Mouse (Mus musculus) spleen, adult 2 months (tissue): ENCODE results near the gene Reln. TPM values are rescaled to one million over a fixed set of nuclear protein-coding genes. Genes with fewer than 3 reads are reported as not detected.

Source experiments
- DNase-seq, 2 experiments: peaks; one replicate each; pipeline versions ENCODE4 v3.0.0 to v3.0.0-alpha.2; 2012 to 2021; ENCODE audit warnings: low spot score in 2 of 2, low read depth in 1 of 2
- H3K27ac ChIP-seq: fragments of 200-500 bp; 2 replicates; pipeline ENCODE4 v1.5.1; 2012; ENCODE audit warnings: low read length, inconsistent platforms; ENCODE audit not compliant: insufficient read depth
- H3K27me3 ChIP-seq: fragments of 200-500 bp; 2 replicates; pipeline ENCODE4 v1.6.1; 2012; ENCODE audit warnings: mild to moderate bottlenecking, moderate library complexity, low read length, inconsistent platforms; ENCODE audit not compliant: control insufficient read depth, insufficient read depth
- H3K36me3 ChIP-seq: fragments of 200-500 bp; 2 replicates; pipeline ENCODE4 v1.6.1; 2012; ENCODE audit warnings: mild to moderate bottlenecking, low read length, inconsistent platforms; ENCODE audit not compliant: control insufficient read depth, insufficient read depth
- H3K4me1 ChIP-seq: fragments of 200-500 bp; 2 replicates; pipeline ENCODE4 v1.6.1; 2011; ENCODE audit warnings: inconsistent platforms; ENCODE audit not compliant: control insufficient read depth, insufficient read depth, insufficient read length
- H3K4me3 ChIP-seq: fragments of 200-500 bp; 2 replicates; pipeline ENCODE4 v1.5.1; 2011; ENCODE audit warnings: mild to moderate bottlenecking, inconsistent platforms; ENCODE audit not compliant: insufficient read depth, insufficient read length; ENCODE audit errors: extremely low read depth
- CTCF ChIP-seq: fragments of 200-500 bp; IDR thresholded peaks from 2 replicates; pipeline ENCODE4 v1.5.1; 2011; ENCODE audit warnings: mild to moderate bottlenecking, inconsistent platforms; ENCODE audit not compliant: insufficient read depth, insufficient read length, insufficient replicate concordance; ENCODE audit errors: extremely low read depth
- POLR2A ChIP-seq: fragments of 200-500 bp; IDR thresholded peaks from 2 replicates; pipeline ENCODE4 v1.6.1; 2011; ENCODE audit warnings: low read depth, low read length, inconsistent platforms
- WGBS: fragments of 180-500 bp; shearing (Covaris S2); methylation state at CpG from one replicate; pipeline ENCODE4 v1.1.7; 2018; 5-methylcytosine and 5-hydroxymethylcytosine counted together
- polyA plus RNA-seq: library from polyadenylated mRNA; depleted of rRNA; stranded (reverse); fragments of >200 nt; gene quantifications from 2 replicates; pipeline ENCODE4 v1.2.3, GENCODE M21; 2012

Gene Reln
- polyA plus RNA-seq, 1 experiment: 3.8 TPM

DNA sequence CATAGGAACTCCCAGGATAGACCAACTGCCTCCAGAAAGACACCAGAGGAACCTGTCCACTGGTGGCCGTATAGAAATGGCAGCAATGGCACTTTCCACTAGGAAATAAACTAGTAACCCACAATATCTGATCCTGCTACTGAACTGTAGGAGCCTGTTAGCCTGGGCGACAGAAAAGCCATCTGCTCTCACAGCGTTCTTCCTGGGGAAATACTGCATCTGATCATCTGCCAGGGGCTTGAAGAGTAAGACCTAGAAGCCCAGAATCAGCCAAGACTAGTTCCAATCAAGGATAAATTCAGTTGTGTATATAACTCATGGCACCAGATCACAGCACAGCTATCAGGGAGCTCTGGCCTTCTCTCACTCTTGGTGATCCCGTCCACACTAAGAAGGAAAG is 33.5 kb downstream of the Reln start:
- DNase-seq: no peak
- 79% methylated on average over 4 of the region's 4 CpGs for WGBS
- Histone ChIP-seq H3K27me3 (no peaks in the 10 kb centered on the region), H3K4me3 (no peak overlapping the region), H3K36me3 (no peaks in the 10 kb centered on the region), H3K4me1 (no peaks in the 10 kb centered on the region), H3K27ac (no peak overlapping the region)
- TF ChIP-seq CTCF (no peak), POLR2A (no peak)

DNA sequence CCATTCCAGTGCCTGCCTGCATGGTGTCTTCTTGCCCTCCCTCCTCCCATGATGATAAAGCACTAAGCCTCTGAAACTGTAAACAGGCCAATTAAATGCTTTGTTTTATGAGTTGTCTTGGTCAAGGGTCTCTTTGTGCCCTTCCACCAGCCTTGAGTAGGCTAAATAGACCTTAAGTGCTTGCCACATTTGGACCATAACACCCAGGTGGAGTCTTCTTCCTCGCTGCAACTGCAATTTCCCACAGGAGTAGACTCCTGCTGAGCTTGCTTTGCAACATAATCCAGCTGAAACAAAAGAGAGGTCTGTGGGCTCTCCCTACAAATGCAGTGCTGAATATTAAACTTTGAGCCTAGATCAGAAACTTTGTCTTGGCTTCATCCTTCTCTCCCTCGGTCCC is 35.5 kb downstream of the Reln start:
- H3K27me3 ChIP-seq: no peaks in the 10 kb centered on the region
- no peak for DNase-seq
- H3K4me3 ChIP-seq: no peak overlapping the region
- TF ChIP-seq POLR2A (no peak), CTCF (no peak)
- H3K4me1 ChIP-seq: no peaks in the 10 kb centered on the region
- no peaks in the 10 kb centered on the region for H3K36me3 ChIP-seq
- H3K27ac ChIP-seq: no peak overlapping the region
- 47% methylated on average over 2 of the region's 2 CpGs for WGBS

DNA sequence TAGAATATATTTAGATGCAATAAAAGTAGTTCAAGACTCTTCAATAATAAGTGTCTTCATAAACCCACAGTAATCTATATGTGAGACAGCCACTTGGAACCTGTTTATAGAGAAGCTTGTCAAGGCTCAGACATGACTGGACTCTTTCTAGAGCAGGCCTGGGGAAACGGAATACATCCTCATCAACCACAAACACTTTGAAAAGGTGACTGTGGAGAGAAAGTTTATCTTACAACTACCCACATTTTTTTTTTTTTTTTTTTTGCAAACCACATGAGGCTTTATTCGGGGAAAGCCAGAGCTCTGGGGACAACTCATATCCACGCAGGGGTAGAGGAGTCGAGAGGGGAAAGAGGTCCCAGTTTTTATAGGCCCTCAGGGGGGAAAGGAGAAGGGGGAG is 36.6 kb downstream of the Reln start:
- Histone ChIP-seq H3K27ac (no peak overlapping the region), H3K4me3 (no peak overlapping the region), H3K27me3 (no peaks in the 10 kb centered on the region), H3K36me3 (no peaks in the 10 kb centered on the region), H3K4me1 (no peaks in the 10 kb centered on the region)
- no peak for DNase-seq
- TF ChIP-seq POLR2A (no peak), CTCF (no peak)
- 68% methylated on average over 4 of the region's 4 CpGs for WGBS

DNA sequence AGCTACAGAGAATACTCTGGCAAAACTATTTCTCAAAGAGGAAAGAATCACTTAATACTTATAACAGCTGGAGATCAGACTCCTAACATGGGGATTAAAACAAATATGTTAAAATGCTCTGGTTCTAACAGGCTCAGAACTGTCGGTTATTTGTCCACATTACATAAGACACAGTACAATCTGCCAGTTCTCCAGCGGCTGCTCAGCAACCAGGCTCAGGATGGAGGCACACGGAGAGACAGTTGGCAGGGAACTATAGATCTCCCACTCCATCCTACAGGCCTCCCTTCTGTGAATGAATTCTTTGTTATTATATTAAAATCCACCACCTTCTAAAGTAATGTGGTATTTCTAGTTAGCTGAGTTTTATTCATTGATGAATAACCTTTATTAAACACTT is 37.4 kb downstream of the Reln start:
- Histone ChIP-seq H3K36me3 (no peaks in the 10 kb centered on the region), H3K27ac (no peak overlapping the region), H3K27me3 (no peaks in the 10 kb centered on the region), H3K4me1 (no peaks in the 10 kb centered on the region), H3K4me3 (no peak overlapping the region)
- WGBS: 84% methylated on average over 3 of the region's 3 CpGs
- TF ChIP-seq CTCF (no peak), POLR2A (no peak)
- no peak for DNase-seq

DNA sequence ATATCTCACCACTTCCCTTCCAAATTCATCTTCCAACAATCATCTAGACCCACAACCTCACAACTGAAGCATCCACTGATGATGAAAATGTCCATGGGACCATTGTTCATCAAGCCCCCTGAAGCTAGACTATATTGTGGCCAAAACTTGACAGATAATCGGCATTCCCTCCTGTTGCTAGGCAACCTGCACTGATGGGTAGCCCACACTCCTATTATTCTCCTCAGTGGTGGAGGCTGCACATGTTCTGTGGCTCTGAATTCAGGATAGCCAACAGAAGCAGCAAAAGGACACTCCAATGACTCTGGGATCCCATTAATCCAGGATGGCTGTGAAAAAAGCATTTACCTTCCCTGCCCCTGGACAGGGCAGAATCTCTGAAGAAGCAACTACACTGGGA is 40.8 kb downstream of the Reln start:
- Histone ChIP-seq H3K4me1 (no peaks in the 10 kb centered on the region), H3K4me3 (no peak overlapping the region), H3K36me3 (no peaks in the 10 kb centered on the region), H3K27me3 (no peaks in the 10 kb centered on the region), H3K27ac (no peak overlapping the region)
- DNase-seq: no peak
- TF ChIP-seq POLR2A (no peak), CTCF (no peak)
- WGBS: 76% methylated on average over 1 of the region's 1 CpGs

DNA sequence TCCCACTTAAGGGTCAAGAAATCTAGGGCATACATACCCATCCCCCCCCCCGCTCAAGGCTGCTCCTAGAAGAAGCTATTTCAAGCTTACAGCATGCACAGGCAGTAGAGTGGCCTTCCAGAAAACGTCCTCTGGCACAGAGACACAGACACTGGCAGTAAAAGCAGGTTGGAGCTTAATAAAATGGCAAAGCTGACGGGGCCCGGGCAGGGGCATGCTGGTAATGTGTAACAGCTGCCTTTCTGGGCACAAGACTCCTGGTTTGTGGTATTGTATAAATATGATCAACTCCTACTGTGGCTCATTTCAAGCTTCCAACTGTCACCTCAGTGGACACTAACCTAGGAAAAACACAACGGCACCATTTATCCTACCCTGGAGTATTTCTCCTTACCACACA is 42.2 kb downstream of the Reln start:
- H3K27ac ChIP-seq: no peak overlapping the region
- DNase-seq: no peak
- H3K27me3 ChIP-seq: no peaks in the 10 kb centered on the region
- no peaks in the 10 kb centered on the region for H3K4me1 ChIP-seq
- no peaks in the 10 kb centered on the region for H3K36me3 ChIP-seq
- 73% methylated on average over 5 of the region's 5 CpGs for WGBS
- no peak overlapping the region for H3K4me3 ChIP-seq
- no peak for TF ChIP-seq POLR2A
- TF ChIP-seq CTCF: no peak

DNA sequence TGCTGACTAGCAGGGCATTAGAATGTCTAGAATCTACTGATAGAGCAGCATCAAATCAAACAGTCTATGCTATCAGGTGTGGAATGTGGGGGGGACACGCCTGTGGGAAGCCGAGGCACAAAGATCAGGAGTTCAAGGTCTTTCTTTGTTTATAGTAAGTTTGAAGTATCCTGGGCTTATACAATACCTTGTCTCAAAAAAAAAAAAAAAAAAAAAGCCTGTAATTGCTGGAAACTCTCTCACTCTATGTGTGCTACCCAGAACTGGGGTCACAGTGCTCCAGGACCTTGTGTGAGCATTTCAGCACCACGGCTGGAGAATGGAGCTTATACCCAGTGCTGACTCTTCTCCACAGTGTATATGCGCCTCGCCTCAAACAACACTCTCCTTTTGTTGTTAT is 43.7 kb downstream of the Reln start:
- no peak for DNase-seq
- Histone ChIP-seq H3K36me3 (no peaks in the 10 kb centered on the region), H3K4me1 (no peaks in the 10 kb centered on the region), H3K27ac (no peak overlapping the region), H3K4me3 (no peak overlapping the region), H3K27me3 (no peaks in the 10 kb centered on the region)
- no peak for TF ChIP-seq CTCF
- TF ChIP-seq POLR2A: no peak
- 84% methylated on average over 5 of the region's 5 CpGs for WGBS

DNA sequence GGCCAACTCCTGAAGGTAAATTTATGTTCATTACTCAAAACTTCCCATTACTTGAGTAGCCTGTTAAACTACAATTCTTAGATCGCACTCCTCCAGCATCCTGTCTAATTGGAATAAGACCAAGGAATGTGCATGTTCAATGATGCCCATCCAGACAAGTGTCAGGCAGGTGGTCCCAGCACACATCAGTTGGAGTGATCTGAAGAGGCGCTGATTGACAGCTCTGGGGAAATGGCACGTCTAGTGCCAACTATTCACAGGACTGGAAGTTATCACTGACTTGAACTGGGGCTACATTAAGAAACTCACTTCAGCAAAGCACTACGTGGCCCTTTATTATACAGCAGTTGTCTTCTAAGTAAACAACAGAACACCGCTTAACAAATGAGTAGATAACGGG is 44.5 kb downstream of the Reln start:
- no peak overlapping the region for H3K27ac ChIP-seq
- no peak overlapping the region for H3K4me3 ChIP-seq
- H3K36me3 ChIP-seq: no peaks in the 10 kb centered on the region
- H3K27me3 ChIP-seq: no peaks in the 10 kb centered on the region
- WGBS: 83% methylated on average over 6 of the region's 6 CpGs
- TF ChIP-seq CTCF (no peak), POLR2A (no peak)
- no peak for DNase-seq
- no peaks in the 10 kb centered on the region for H3K4me1 ChIP-seq
